Mouse (Mus musculus): ENCODE results near the gene Dock10. TPM values are rescaled to one million over a fixed set of nuclear protein-coding genes. Genes with fewer than 3 reads are reported as not detected.

Gene Dock10
- total and polyA plus RNA-seq, 3 experiments = 2.6 to 4.3 (median 3.8) TPM

DNA sequence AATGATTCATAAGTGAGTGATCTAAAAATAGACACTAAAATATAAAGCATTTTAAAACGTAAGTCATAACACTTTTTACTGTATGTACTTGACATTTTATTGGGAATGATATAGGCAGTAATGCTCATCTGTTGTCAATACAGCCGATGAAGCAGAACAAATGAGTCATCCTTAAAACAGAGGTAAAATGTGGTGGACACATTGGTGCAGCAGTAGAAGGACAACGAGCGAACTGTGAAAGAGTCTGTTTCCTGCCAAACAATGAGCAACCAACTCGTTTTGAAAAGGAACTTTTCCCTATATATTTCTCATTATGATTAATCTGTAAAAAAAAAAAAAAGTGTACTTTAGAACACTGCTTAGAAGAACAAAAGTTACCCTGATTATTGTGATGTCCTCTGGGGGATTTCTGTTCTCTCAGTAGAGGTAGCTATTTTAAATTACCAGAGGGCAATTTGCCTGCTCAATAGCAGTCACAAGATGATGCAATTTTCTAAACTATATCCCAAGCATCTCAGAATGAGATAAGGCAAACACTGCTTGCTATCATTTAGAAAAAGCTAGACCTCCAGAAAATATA, 20.4 kb downstream of the Dock10 start:
- DNase-seq = no peak
- Histone ChIP-seq H3K36me3 (ENCODE audit: control insufficient read depth, insufficient read depth, low read length) (no peaks in the 10 kb centered on the region), H3K27me3 (ENCODE audit: control insufficient read depth, insufficient read depth, low read length) (no peaks in the 10 kb centered on the region), H3K79me2 (replicated peaks; ENCODE audit: control insufficient read depth, insufficient read depth, low read length) (no peaks in the 10 kb centered on the region), H3K4me1 (ENCODE audit: control insufficient read depth, insufficient read depth, low read length) (no peaks in the 10 kb centered on the region), H3K27ac (no peak overlapping the region), H3K4me3 (no peak overlapping the region), H3K9ac (ENCODE audit: low read depth, low read length) (no peak overlapping the region)
- WGBS = 36% methylated on average over 5 of the region's 5 CpGs
- intact Hi-C loops (cut with DNase I) = no loop called here
- no peak for TF ChIP-seq EP300 (IDR thresholded peaks at IDR 0.05; ENCODE audit: insufficient read depth, low read depth, low read length)
- no peak for TF ChIP-seq POLR2A (IDR thresholded peaks at IDR 0.05; ENCODE audit: insufficient read depth, low read depth, low read length)
- no peak for TF ChIP-seq CTCF (IDR thresholded peaks at IDR 0.05)

DNA sequence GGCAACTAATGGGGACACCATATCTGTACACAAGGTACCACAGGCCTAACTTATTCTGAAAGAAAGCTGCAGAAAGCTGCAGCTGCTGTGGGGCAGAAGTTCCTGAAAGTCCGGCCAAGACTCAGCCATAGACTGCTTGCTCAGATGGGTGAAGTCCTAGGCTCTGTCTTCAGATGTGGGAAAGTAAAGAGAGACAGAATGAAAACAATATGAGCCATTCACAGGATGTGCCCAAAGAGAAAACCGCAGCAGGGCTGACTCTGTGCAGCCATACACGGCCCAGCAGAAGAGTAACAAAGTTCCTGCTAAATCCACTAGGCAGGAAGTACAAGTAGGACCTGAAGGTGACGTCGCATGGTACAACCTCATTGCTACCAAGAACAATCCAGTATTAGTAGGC, 27.7 kb downstream of the Dock10 start:
- TF ChIP-seq CTCF (IDR thresholded peaks at IDR 0.05) (no peak), EP300 (IDR thresholded peaks at IDR 0.05; ENCODE audit: insufficient read depth, low read depth, low read length) (no peak), POLR2A (IDR thresholded peaks at IDR 0.05; ENCODE audit: insufficient read depth, low read depth, low read length) (no peak)
- Histone ChIP-seq H3K27ac (no peak overlapping the region), H3K9ac (ENCODE audit: low read depth, low read length) (no peak overlapping the region), H3K36me3 (ENCODE audit: control insufficient read depth, insufficient read depth, low read length) (no peaks in the 10 kb centered on the region), H3K79me2 (replicated peaks; ENCODE audit: control insufficient read depth, insufficient read depth, low read length) (no peaks in the 10 kb centered on the region), H3K4me3 (no peak overlapping the region), H3K27me3 (ENCODE audit: control insufficient read depth, insufficient read depth, low read length) (no peaks in the 10 kb centered on the region), H3K4me1 (ENCODE audit: control insufficient read depth, insufficient read depth, low read length) (no peaks in the 10 kb centered on the region)
- intact Hi-C loops (cut with DNase I) = no loop called here
- 70% methylated on average over 5 of the region's 5 CpGs for WGBS
- no peak for DNase-seq

DNA sequence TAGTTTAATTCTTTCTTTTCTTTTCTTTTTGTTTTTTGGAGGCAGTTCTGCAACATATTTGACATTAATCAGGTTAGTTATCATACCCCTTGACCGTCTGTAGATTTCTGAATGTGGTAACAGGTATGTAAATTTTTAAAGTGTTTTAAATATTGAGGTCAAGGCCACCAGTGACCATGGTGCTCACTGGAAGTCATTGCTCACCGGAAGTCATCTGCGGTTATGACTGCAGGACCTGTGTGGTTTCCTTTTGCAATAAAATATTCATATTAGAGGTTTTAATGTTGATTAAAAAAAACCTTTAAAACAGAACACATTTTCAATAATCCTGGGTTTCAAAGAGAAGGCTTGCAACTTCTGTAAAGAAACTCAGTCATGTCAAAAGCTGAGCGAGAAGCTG, 28.2 kb downstream of the Dock10 start:
- 83% methylated on average over 4 of the region's 4 CpGs for WGBS
- Histone ChIP-seq H3K27ac (no peak overlapping the region), H3K79me2 (replicated peaks; ENCODE audit: control insufficient read depth, insufficient read depth, low read length) (no peaks in the 10 kb centered on the region), H3K36me3 (ENCODE audit: control insufficient read depth, insufficient read depth, low read length) (no peaks in the 10 kb centered on the region), H3K4me3 (no peak overlapping the region), H3K9ac (ENCODE audit: low read depth, low read length) (no peak overlapping the region), H3K4me1 (ENCODE audit: control insufficient read depth, insufficient read depth, low read length) (no peaks in the 10 kb centered on the region), H3K27me3 (ENCODE audit: control insufficient read depth, insufficient read depth, low read length) (no peaks in the 10 kb centered on the region)
- intact Hi-C loops (cut with DNase I) = no loop called here
- no peak for TF ChIP-seq CTCF (IDR thresholded peaks at IDR 0.05)
- DNase-seq = no peak

DNA sequence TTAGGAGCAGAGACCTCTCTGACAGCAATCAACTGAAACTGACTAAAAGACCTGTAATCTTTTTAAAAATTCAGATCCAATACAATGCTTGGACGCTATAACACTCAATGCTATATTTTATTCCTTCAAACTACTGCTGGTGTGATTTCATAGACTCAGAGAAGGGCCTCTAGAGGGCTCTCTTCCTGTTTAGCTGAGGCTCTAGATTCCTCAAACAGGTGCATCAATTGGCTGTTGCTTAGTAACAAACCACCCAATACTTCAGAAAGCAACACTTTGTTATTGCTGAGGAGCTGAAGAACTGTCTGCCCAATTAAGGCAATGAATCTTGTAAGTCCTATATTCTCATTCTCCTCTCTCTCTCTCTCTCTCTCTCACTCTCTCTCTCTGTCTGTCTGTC, 30.1 kb downstream of the Dock10 start:
- intact Hi-C loops (cut with DNase I) = no loop called here
- no peaks in the 10 kb centered on the region; the same call in 1 of the 2 replicates for H3K4me1 ChIP-seq (ENCODE audit: control insufficient read depth, insufficient read depth, low read length)
- no peaks in the 10 kb centered on the region for H3K36me3 ChIP-seq (ENCODE audit: control insufficient read depth, insufficient read depth, low read length)
- H3K79me2 ChIP-seq (replicated peaks; ENCODE audit: control insufficient read depth, insufficient read depth, low read length) = no peaks in the 10 kb centered on the region
- TF ChIP-seq POLR2A (IDR thresholded peaks at IDR 0.05; ENCODE audit: insufficient read depth, low read depth, low read length) = no peak
- no peaks in the 10 kb centered on the region for H3K27me3 ChIP-seq (ENCODE audit: control insufficient read depth, insufficient read depth, low read length)
- no peak overlapping the region for H3K27ac ChIP-seq
- no peak overlapping the region for H3K9ac ChIP-seq (ENCODE audit: low read depth, low read length)
- DNase-seq = no peak
- 50% methylated on average over 1 of the region's 1 CpGs for WGBS
- H3K4me3 ChIP-seq = no peak overlapping the region

DNA sequence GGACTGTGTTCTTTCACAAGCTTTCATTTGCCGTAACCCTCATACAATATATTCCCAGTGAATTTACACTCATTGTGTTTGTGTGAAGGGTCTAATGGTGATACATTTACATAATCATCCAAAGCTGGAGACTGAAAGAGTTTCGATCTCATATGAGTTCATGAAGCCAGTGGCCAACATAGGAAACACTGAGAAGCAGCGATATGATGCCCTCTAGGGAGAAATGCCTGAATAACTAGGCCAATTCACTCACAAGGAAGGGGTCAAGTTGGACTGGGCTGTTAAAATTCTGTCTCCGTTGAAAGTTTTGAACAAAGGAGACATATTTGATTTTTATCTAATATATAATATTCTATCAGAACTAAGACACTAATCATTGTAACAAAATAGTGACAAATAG, 30.9 kb downstream of the Dock10 start:
- intact Hi-C loops (cut with DNase I) = no loop called here

GRCm38 (mm10) chr1:80722647-80723046, 35.7 kb downstream of the Dock10 start:
- TF ChIP-seq CTCF (IDR thresholded peaks at IDR 0.05) = peak; percentile 74
- no peak for TF ChIP-seq POLR2A (IDR thresholded peaks at IDR 0.05; ENCODE audit: insufficient read depth, low read depth, low read length)
- Histone ChIP-seq H3K79me2 (replicated peaks; ENCODE audit: control insufficient read depth, insufficient read depth, low read length) (no peaks in the 10 kb centered on the region), H3K9ac (ENCODE audit: low read depth, low read length) (no peak overlapping the region), H3K4me3 (no peak overlapping the region), H3K36me3 (ENCODE audit: control insufficient read depth, insufficient read depth, low read length) (no peaks in the 10 kb centered on the region), H3K4me1 (ENCODE audit: control insufficient read depth, insufficient read depth, low read length) (no peaks in the 10 kb centered on the region; the same call in 1 of the 2 replicates), H3K27me3 (ENCODE audit: control insufficient read depth, insufficient read depth, low read length) (no peaks in the 10 kb centered on the region), H3K27ac (no peak overlapping the region)
- intact Hi-C loops (cut with DNase I) = loop anchor here (5.0 kb wide), 2 partner anchors 70 to 110 kb away; no protein-coding TSS in a partner anchor
- DNase-seq = peak; percentile 57 to 62
- WGBS = 34% methylated on average over 4 of the region's 4 CpGs

More for the DNA sequence above, 30.9 kb downstream of the Dock10 start:
- no peaks in the 10 kb centered on the region; the same call in 1 of the 2 replicates for H3K4me1 ChIP-seq (ENCODE audit: control insufficient read depth, insufficient read depth, low read length)
- H3K36me3 ChIP-seq (ENCODE audit: control insufficient read depth, insufficient read depth, low read length) = no peaks in the 10 kb centered on the region
- no peaks in the 10 kb centered on the region for H3K27me3 ChIP-seq (ENCODE audit: control insufficient read depth, insufficient read depth, low read length)
- TF ChIP-seq CTCF (IDR thresholded peaks at IDR 0.05) (no peak), POLR2A (IDR thresholded peaks at IDR 0.05; ENCODE audit: insufficient read depth, low read depth, low read length) (no peak), EP300 (IDR thresholded peaks at IDR 0.05; ENCODE audit: insufficient read depth, low read depth, low read length) (no peak)
- no peak for DNase-seq
- H3K27ac ChIP-seq = no peak overlapping the region
- H3K9ac ChIP-seq (ENCODE audit: low read depth, low read length) = no peak overlapping the region
- H3K4me3 ChIP-seq = no peak overlapping the region
- H3K79me2 ChIP-seq (replicated peaks; ENCODE audit: control insufficient read depth, insufficient read depth, low read length) = no peaks in the 10 kb centered on the region
- 75% methylated on average over 4 of the region's 4 CpGs for WGBS

All from heart, adult 2 months (tissue).